Mouse (Mus musculus) heart, embryonic 15.5 days (tissue): Measurements from ENCODE around the gene A430078G23Rik. TPM values are rescaled to one million over a fixed set of nuclear protein-coding genes. Genes with fewer than 3 reads are reported as not detected.
A peak's percentile ranks its signal among the peaks of the same experiment; 100 is the strongest.

Experiments used
- ATAC-seq: fragments of 200-750 bp; cut with Nextera tagmentation; replicated peaks from 2 replicates; pipeline ENCODE4 v1.8.0; 2017; ENCODE audit warnings: low read depth, moderate TSS enrichment; ENCODE audit not compliant: insufficient number of reproducible peaks, insufficient read depth, low FRiP score
- H3K27ac ChIP-seq: fragments of 300-500 bp; sonication (generic); 2 replicates; pipeline ENCODE4 v1.5.1; 2015; ENCODE audit warnings: mild to moderate bottlenecking, inconsistent platforms
- H3K27me3 ChIP-seq: fragments of 300-500 bp; sonication (generic); 2 replicates; pipeline ENCODE4 v1.6.1; 2015; ENCODE audit warnings: inconsistent platforms
- H3K36me3 ChIP-seq: fragments of 300-500 bp; sonication (generic); 2 replicates; pipeline ENCODE4 v1.6.1; 2015; ENCODE audit warnings: mild to moderate bottlenecking, inconsistent platforms
- H3K4me1 ChIP-seq: fragments of 300-500 bp; sonication (generic); replicated peaks from 2 replicates; pipeline ENCODE4 v1.6.1; 2015; ENCODE audit warnings: inconsistent platforms
- H3K4me2 ChIP-seq: fragments of 300-500 bp; sonication (generic); 2 replicates; pipeline ENCODE4 v1.6.1; 2015; ENCODE audit warnings: inconsistent platforms, mild to moderate bottlenecking, moderate library complexity
- H3K4me3 ChIP-seq: fragments of 300-500 bp; sonication (generic); 2 replicates; pipeline ENCODE4 v1.5.1; 2015; ENCODE audit warnings: mild to moderate bottlenecking, inconsistent platforms
- H3K9ac ChIP-seq: fragments of 300-500 bp; sonication (generic); 2 replicates; pipeline ENCODE4 v1.6.1; 2015; ENCODE audit warnings: mild to moderate bottlenecking, inconsistent platforms
- H3K9me3 ChIP-seq: fragments of 300-500 bp; sonication (generic); replicated peaks from 2 replicates; pipeline ENCODE4 v1.6.1; 2016; ENCODE audit warnings: inconsistent platforms
- WGBS: fragments of 180-500 bp; shearing (Covaris S2); methylation state at CpG from one replicate; pipeline ENCODE4 v1.1.7; 2015; ENCODE audit warnings: mixed read lengths; 5-methylcytosine and 5-hydroxymethylcytosine counted together
- polyA plus RNA-seq: library from polyadenylated mRNA; unstranded; fragments of >200 nt; fragmentation: Nextera tagmentation; extraction: Ambion mirVana; gene quantifications from 2 replicates; pipeline ENCODE4 v1.2.1, GENCODE M21; 2015

Gene A430078G23Rik
- polyA plus RNA-seq, 1 experiment from 2014 or later: 0.10 TPM

GRCm38 (mm10) chr8:3412816-3413215 lies 59.6 kb downstream of the A430078G23Rik start:
- 86% methylated on average over 1 of the region's 1 CpGs for WGBS
- no peak for ATAC-seq
- no peak overlapping the region for H3K9ac ChIP-seq
- H3K27me3 ChIP-seq: no peaks in the 10 kb centered on the region
- no peaks in the 10 kb centered on the region for H3K9me3 ChIP-seq
- no peak overlapping the region for H3K4me3 ChIP-seq
- no peak overlapping the region for H3K4me2 ChIP-seq
- no peaks in the 10 kb centered on the region for H3K36me3 ChIP-seq
- H3K27ac ChIP-seq: no peak overlapping the region
- H3K4me1 ChIP-seq: peaks cover 32% of the 10 kb centered on the region

DNA sequence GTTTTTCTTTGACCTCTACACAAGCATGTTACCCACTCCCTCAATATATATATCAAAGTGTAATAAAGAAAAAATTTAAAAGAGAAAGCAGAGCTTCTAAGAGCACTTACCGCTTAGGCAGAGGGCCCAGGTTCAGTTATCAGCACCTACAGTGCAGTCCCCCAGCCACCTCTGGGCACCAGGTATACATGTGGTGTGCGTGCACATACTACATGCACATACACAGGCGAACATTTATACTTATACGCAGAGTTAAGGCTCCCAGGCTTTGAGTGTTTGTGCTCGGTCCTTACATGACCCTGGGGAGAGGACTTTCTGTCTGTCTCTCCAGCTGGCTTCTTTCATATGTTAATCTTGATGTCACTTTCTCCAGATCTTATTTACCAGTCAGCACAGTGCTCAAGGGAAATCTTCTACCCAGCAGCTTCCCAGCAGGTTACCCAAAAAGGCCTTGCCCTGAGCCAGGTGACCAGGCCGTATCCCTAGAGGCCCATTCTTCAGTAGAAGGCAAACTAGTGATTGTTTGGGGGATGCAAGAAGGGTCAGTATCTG lies 61.5 kb downstream of the A430078G23Rik start:
- H3K4me2 ChIP-seq: no peak overlapping the region
- ATAC-seq: no peak
- no peaks in the 10 kb centered on the region for H3K36me3 ChIP-seq
- H3K9me3 ChIP-seq: no peaks in the 10 kb centered on the region
- H3K4me1 ChIP-seq: peaks cover 42% of the 10 kb centered on the region
- no peak overlapping the region for H3K27ac ChIP-seq
- WGBS: 78% methylated on average over 6 of the region's 6 CpGs
- H3K4me3 ChIP-seq: no peak overlapping the region
- H3K27me3 ChIP-seq: no peaks in the 10 kb centered on the region
- H3K9ac ChIP-seq: no peak overlapping the region

GRCm38 (mm10) chr8:3415259-3415658 lies 62.0 kb downstream of the A430078G23Rik start:
- ATAC-seq: no peak
- no peak overlapping the region for H3K9ac ChIP-seq
- no peak overlapping the region for H3K27ac ChIP-seq
- no peaks in the 10 kb centered on the region for H3K36me3 ChIP-seq
- no peaks in the 10 kb centered on the region for H3K9me3 ChIP-seq
- H3K4me2 ChIP-seq: no peak overlapping the region
- 59% methylated on average over 4 of the region's 4 CpGs for WGBS
- H3K27me3 ChIP-seq: no peaks in the 10 kb centered on the region
- H3K4me3 ChIP-seq: no peak overlapping the region
- H3K4me1 ChIP-seq: peaks cover 47% of the 10 kb centered on the region

GRCm38 (mm10) chr8:3415661-3416060 lies 62.4 kb downstream of the A430078G23Rik start:
- Histone ChIP-seq H3K36me3 (no peaks in the 10 kb centered on the region), H3K4me3 (no peak overlapping the region), H3K4me1 (peaks cover 50% of the 10 kb centered on the region), H3K4me2 (no peak overlapping the region), H3K9ac (no peak overlapping the region), H3K27me3 (no peaks in the 10 kb centered on the region), H3K27ac (no peak overlapping the region), H3K9me3 (no peaks in the 10 kb centered on the region)
- ATAC-seq: no peak
- whole genome bisulfite sequencing: 84% methylated on average over 6 of the region's 6 CpGs

DNA sequence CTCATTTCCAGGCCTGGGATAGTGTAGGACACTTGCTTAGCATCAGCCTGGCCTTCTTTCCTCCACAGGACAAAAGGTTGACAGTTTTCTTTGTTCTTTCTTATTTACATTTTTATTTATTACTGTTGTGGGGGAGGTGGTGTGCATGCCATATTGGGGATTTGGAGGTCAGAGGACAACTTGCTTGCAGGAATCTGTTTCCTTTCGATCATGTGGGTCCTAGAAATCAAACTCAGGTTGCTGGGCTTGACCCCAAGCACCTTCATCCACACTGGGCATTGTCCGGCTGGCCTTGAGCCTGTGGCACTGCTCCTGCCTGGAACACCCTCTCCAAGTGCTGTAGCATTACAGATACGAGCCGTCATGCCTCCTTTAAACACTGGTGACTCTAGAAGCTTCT lies 63.6 kb downstream of the A430078G23Rik start:
- no peaks in the 10 kb centered on the region for H3K36me3 ChIP-seq
- H3K9me3 ChIP-seq: no peaks in the 10 kb centered on the region
- H3K9ac ChIP-seq: no peak overlapping the region
- H3K4me1 ChIP-seq: peaks cover 44% of the 10 kb centered on the region
- H3K4me2 ChIP-seq: no peak overlapping the region
- no peaks in the 10 kb centered on the region for H3K27me3 ChIP-seq
- WGBS: 50% methylated on average over 4 of the region's 4 CpGs
- H3K27ac ChIP-seq: 0 out of 2 replicates have a peak overlapping the region, but pooled peaks have one; percentile 56
- no peak for ATAC-seq
- H3K4me3 ChIP-seq: no peak overlapping the region

GRCm38 (mm10) chr8:3417455-3417854 lies 64.2 kb downstream of the A430078G23Rik start:
- peak overlapping the region; percentile 15; the same call in 1 of the 2 replicates for H3K4me2 ChIP-seq
- ATAC-seq: no peak
- no peaks in the 10 kb centered on the region for H3K36me3 ChIP-seq
- 17% methylated on average over 8 of the region's 8 CpGs for WGBS
- peak overlapping the region; percentile 56 for H3K27ac ChIP-seq
- no peak overlapping the region for H3K4me3 ChIP-seq
- H3K4me1 ChIP-seq: peaks cover 38% of the 10 kb centered on the region
- H3K9me3 ChIP-seq: no peaks in the 10 kb centered on the region
- no peaks in the 10 kb centered on the region for H3K27me3 ChIP-seq
- H3K9ac ChIP-seq: no peak overlapping the region

DNA sequence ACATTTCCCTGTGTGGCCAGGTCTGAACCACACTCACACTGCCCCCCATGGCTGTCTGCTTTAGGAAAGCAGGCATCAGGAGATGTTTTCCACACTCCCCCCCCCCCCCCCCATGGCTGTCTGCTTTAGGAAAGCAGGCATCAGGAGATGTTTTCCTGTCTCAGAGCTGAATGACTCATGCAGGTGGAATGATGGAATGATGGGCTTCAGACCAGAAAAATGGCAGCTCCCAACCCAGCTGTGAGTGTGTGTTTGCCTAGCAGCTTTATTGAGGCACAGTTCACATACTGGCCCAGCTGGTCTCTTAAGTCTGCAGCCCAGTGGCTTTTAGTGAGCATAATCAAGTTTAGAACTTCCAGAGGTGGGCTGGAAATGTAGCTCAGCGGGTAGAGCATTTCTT lies 64.9 kb downstream of the A430078G23Rik start:
- Histone ChIP-seq H3K9ac (no peak overlapping the region), H3K27ac (peak overlapping the region; percentile 56), H3K4me3 (no peak overlapping the region), H3K9me3 (no peaks in the 10 kb centered on the region), H3K27me3 (no peaks in the 10 kb centered on the region), H3K4me1 (peaks cover 37% of the 10 kb centered on the region), H3K4me2 (peak overlapping the region; percentile 15; the same call in 1 of the 2 replicates), H3K36me3 (no peaks in the 10 kb centered on the region)
- peak; percentile 58; the same call in 1 of the 2 replicates for ATAC-seq
- WGBS: 76% methylated on average over 1 of the region's 1 CpGs

GRCm38 (mm10) chr8:3420105-3420706 lies 67.0 kb downstream of the A430078G23Rik start:
- Histone ChIP-seq H3K27me3 (no peaks in the 10 kb centered on the region), H3K9ac (no peak overlapping the region), H3K4me1 (peaks cover 28% of the 10 kb centered on the region), H3K9me3 (no peaks in the 10 kb centered on the region), H3K36me3 (no peaks in the 10 kb centered on the region), H3K27ac (peak overlapping the region; percentile 37), H3K4me3 (no peak overlapping the region), H3K4me2 (no peak overlapping the region)
- no peak for ATAC-seq
- WGBS: 66% methylated on average over 10 of the region's 10 CpGs

DNA sequence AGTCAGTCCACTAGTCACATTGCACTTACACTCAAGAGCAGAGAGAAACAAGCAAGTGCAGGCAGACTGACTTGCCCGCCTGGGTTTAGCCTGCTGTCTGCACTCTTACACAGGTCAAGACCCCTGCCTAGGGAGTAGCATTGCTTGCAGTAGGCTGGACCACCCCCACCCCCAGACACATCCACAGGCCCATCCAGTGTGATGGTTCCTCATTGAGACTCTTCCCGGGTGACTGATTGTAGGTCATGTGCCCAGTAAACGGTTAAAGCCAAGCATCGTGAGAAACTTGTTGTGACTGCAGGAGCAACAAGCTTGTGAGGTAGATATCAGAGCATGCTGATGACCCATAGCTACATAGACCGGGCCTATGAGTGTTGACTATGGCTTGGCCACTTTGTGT lies 68.3 kb downstream of the A430078G23Rik start:
- Histone ChIP-seq H3K27ac (no peak overlapping the region), H3K4me3 (no peak overlapping the region), H3K9ac (no peak overlapping the region), H3K27me3 (no peaks in the 10 kb centered on the region), H3K4me2 (no peak overlapping the region), H3K36me3 (no peaks in the 10 kb centered on the region), H3K4me1 (peaks cover 28% of the 10 kb centered on the region), H3K9me3 (no peaks in the 10 kb centered on the region)
- WGBS: 81% methylated on average over 5 of the region's 5 CpGs
- ATAC-seq: no peak

GRCm38 (mm10) chr8:3425217-3425616 lies 72.0 kb downstream of the A430078G23Rik start:
- Histone ChIP-seq H3K27ac (no peak overlapping the region), H3K4me2 (no peak overlapping the region), H3K27me3 (no peaks in the 10 kb centered on the region), H3K4me3 (no peak overlapping the region), H3K36me3 (peaks cover 7% of the 10 kb centered on the region; the same call in 1 of the 2 replicates), H3K9me3 (no peaks in the 10 kb centered on the region), H3K4me1 (peaks cover 3% of the 10 kb centered on the region; the same call in 1 of the 2 replicates), H3K9ac (no peak overlapping the region)
- no peak for ATAC-seq
- WGBS: 87% methylated on average over 5 of the region's 5 CpGs

DNA sequence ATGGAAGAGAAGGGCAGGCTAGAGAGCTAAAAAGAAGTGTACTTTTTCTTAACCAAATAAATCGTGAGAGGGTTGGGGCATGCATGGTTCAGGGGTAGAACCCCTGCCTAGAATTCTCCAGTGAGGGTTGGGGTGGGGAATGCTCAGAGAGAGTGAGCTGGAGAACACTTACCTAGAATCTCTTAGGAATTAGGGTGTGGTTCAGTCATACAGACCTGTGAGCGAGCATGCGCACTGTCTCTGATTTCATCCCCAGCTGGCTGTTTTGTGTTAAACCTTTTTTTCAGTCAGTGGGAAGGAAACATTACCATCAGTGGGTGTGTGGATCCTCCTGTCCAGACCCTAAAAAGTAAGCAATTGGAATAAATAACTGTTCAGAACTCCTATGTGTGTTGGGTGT lies 73.0 kb downstream of the A430078G23Rik start:
- H3K9ac ChIP-seq: no peak overlapping the region
- no peaks in the 10 kb centered on the region for H3K27me3 ChIP-seq
- no peaks in the 10 kb centered on the region for H3K9me3 ChIP-seq
- H3K36me3 ChIP-seq: peaks cover 13% of the 10 kb centered on the region
- H3K4me3 ChIP-seq: no peak overlapping the region
- 82% methylated on average over 3 of the region's 3 CpGs for WGBS
- H3K4me1 ChIP-seq: no peaks in the 10 kb centered on the region
- H3K4me2 ChIP-seq: no peak overlapping the region
- no peak for ATAC-seq
- H3K27ac ChIP-seq: no peak overlapping the region

GRCm38 (mm10) chr8:3428426-3428825 lies 75.2 kb downstream of the A430078G23Rik start:
- no peak for ATAC-seq
- Histone ChIP-seq H3K9me3 (no peaks in the 10 kb centered on the region), H3K27ac (no peak overlapping the region), H3K27me3 (no peaks in the 10 kb centered on the region), H3K4me1 (no peaks in the 10 kb centered on the region), H3K9ac (no peak overlapping the region), H3K4me3 (no peak overlapping the region), H3K36me3 (peaks cover 31% of the 10 kb centered on the region), H3K4me2 (no peak overlapping the region)
- 76% methylated on average over 2 of the region's 2 CpGs for WGBS
